Mouse (Mus musculus): Measurements from ENCODE around the gene Ntn5. TPM values are rescaled to one million over a fixed set of nuclear protein-coding genes. Genes with fewer than 3 reads are reported as not detected.

Gene Ntn5
- total and polyA plus RNA-seq, 3 experiments: 0.08 to 0.57 TPM; not detected in 1

- Histone ChIP-seq H3K4me2 (ENCODE audit: insufficient read depth, low read depth, poor library complexity, severe bottlenecking) (no peak overlapping the region), H3K9ac (ENCODE audit: insufficient read depth, low read depth) (no peak overlapping the region), H3K79me2 (replicated peaks; ENCODE audit: control insufficient read depth, extremely low read depth, insufficient read depth, poor library complexity, severe bottlenecking) (peaks cover 12% of the 10 kb centered on the region), H3K4me3 (replicated peaks in 1 of 3; ENCODE audit: low read depth in 2 of 3, low read length in 2 of 3, poor library complexity in 1 of 3) (no peak overlapping the region), H3K36me3 (replicated peaks in 1 of 2; ENCODE audit: control insufficient read depth in 1 of 2, insufficient read depth in 1 of 2, low read length in 1 of 2) (peaks cover 90 to 98% of the 10 kb centered on the region in 2 experiments), H3K27ac (ENCODE audit: insufficient read depth, low read depth) (no peak overlapping the region), H3K27me3 (replicated peaks) (no peaks in the 10 kb centered on the region), H3K4me1 (ENCODE audit: control insufficient read depth in 1 of 2, insufficient read depth in 2 of 2) (peaks cover 7 to 26% of the 10 kb centered on the region in 2 experiments; a peak in 3 of 4 replicates), H3K9me3 (replicated peaks; ENCODE audit: low read length) (no peaks in the 10 kb centered on the region)
- in situ Hi-C loops (cut with MboI; ENCODE audit: low pct_ligation_motif_present, low pct_unique_long_range_greater_than_20kb, low sequenced_read_pairs): no loop called here
- DNase-seq (ENCODE audit: extremely low read depth): no peak
- dilution Hi-C loops (cut with MboI; ENCODE audit: extremely low pct_ligation_motif_present, extremely low pct_unique_long_range_greater_than_20kb, low sequenced_read_pairs): no loop called here
- TF ChIP-seq TCF12 (IDR thresholded peaks at IDR 0.05; ENCODE audit: low read depth, low read length): no peak
- no peak for TF ChIP-seq JUN (IDR thresholded peaks at IDR 0.05; ENCODE audit: insufficient read depth, low read depth, low read length)
- TF ChIP-seq ZMIZ1 (IDR thresholded peaks at IDR 0.05; ENCODE audit: low read depth, low read length): no peak
- no peak for TF ChIP-seq CHD1 (IDR thresholded peaks at IDR 0.05; ENCODE audit: low read depth, low read length)
- TF ChIP-seq SIN3A (IDR thresholded peaks at IDR 0.05; ENCODE audit: low read length): no peak
- TF ChIP-seq HCFC1 (IDR thresholded peaks at IDR 0.05; ENCODE audit: low read depth, low read length): no peak
- TF ChIP-seq MEF2A (IDR thresholded peaks at IDR 0.05; ENCODE audit: borderline replicate concordance, low read depth, low read length): no peak
- TF ChIP-seq PAX5 (IDR thresholded peaks at IDR 0.05; ENCODE audit: low read length): no peak
- no peak for TF ChIP-seq ETS1 (conservative IDR thresholded peaks at IDR 0.05; ENCODE audit: low read depth, low read length)
- TF ChIP-seq POLR2A (IDR thresholded peaks at IDR 0.05; ENCODE audit: low read depth, low read length): no peak
- no peak for TF ChIP-seq NRF1 (IDR thresholded peaks at IDR 0.05; ENCODE audit: low read depth, low read length)
- TF ChIP-seq MYC (IDR thresholded peaks at IDR 0.05; ENCODE audit: low read depth, low read length): no peak
- TF ChIP-seq KAT2A (IDR thresholded peaks at IDR 0.05; ENCODE audit: insufficient replicate concordance, low read length): no peak
- TF ChIP-seq USF1 (IDR thresholded peaks at IDR 0.05; ENCODE audit: low read depth, low read length): no peak
- TF ChIP-seq EP300 (IDR thresholded peaks at IDR 0.05; ENCODE audit: low read length): no peak
- no peak for TF ChIP-seq RAD21 (IDR thresholded peaks at IDR 0.05; ENCODE audit: low read depth, low read length)
- no peak for TF ChIP-seq UBTF (IDR thresholded peaks at IDR 0.05; ENCODE audit: low read depth, low read length)
Observed at GRCm38 (mm10) chr7:45723781-45724180, 40.0 kb downstream of the Ntn5 start.

- H3K27ac ChIP-seq (ENCODE audit: insufficient read depth, low read depth): no peak overlapping the region
- no peaks in the 10 kb centered on the region for H3K9me3 ChIP-seq (replicated peaks; ENCODE audit: low read length)
- H3K27me3 ChIP-seq (replicated peaks): no peaks in the 10 kb centered on the region
- TF ChIP-seq USF2 (conservative IDR thresholded peaks at IDR 0.05; ENCODE audit: low read depth, low read length): no peak
- no peak for TF ChIP-seq SMC3 (IDR thresholded peaks at IDR 0.05; ENCODE audit: low read depth, low read length)
- no peak for TF ChIP-seq POLR2A (IDR thresholded peaks at IDR 0.05; ENCODE audit: low read depth, low read length)
- no peak for TF ChIP-seq UBTF (IDR thresholded peaks at IDR 0.05; ENCODE audit: low read depth, low read length)
- TF ChIP-seq EP300 (IDR thresholded peaks at IDR 0.05; ENCODE audit: low read length): no peak
- no peak for TF ChIP-seq ZKSCAN1 (IDR thresholded peaks at IDR 0.05; ENCODE audit: borderline replicate concordance, low read depth, low read length)
- TF ChIP-seq USF1 (IDR thresholded peaks at IDR 0.05; ENCODE audit: low read depth, low read length): no peak
- no peak for TF ChIP-seq ZMIZ1 (IDR thresholded peaks at IDR 0.05; ENCODE audit: low read depth, low read length)
- no peak for TF ChIP-seq RAD21 (IDR thresholded peaks at IDR 0.05; ENCODE audit: low read depth, low read length)
- no peak for TF ChIP-seq RCOR1 (conservative IDR thresholded peaks at IDR 0.05; ENCODE audit: low read depth, low read length)
- no peak for TF ChIP-seq IRF4 (IDR thresholded peaks at IDR 0.05; ENCODE audit: low read depth, low read length)
- TF ChIP-seq ELF1 (IDR thresholded peaks at IDR 0.05; ENCODE audit: low read depth, low read length): no peak
- TF ChIP-seq ZC3H11A (IDR thresholded peaks at IDR 0.05; ENCODE audit: low read depth, low read length): no peak
- no peak for TF ChIP-seq CHD1 (IDR thresholded peaks at IDR 0.05; ENCODE audit: low read depth, low read length)
- no peak for TF ChIP-seq HCFC1 (IDR thresholded peaks at IDR 0.05; ENCODE audit: low read depth, low read length)
- TF ChIP-seq BHLHE40 (IDR thresholded peaks at IDR 0.05; ENCODE audit: low read depth, low read length): no peak
- TF ChIP-seq MEF2A (IDR thresholded peaks at IDR 0.05; ENCODE audit: borderline replicate concordance, low read depth, low read length): no peak
- TF ChIP-seq POLR2AphosphoS2 (IDR thresholded peaks at IDR 0.05; ENCODE audit: low read depth, low read length): no peak
- no peak overlapping the region for H3K9ac ChIP-seq (ENCODE audit: insufficient read depth, low read depth)
- no peak for DNase-seq (ENCODE audit: extremely low read depth)
- H3K4me1 ChIP-seq (ENCODE audit: control insufficient read depth in 1 of 2, insufficient read depth in 2 of 2): peaks cover 2 to 21% of the 10 kb centered on the region in 2 experiments; a peak in 2 of 4 replicates
- peaks cover 83 to 97% of the 10 kb centered on the region in 2 experiments for H3K36me3 ChIP-seq (replicated peaks in 1 of 2; ENCODE audit: control insufficient read depth in 1 of 2, insufficient read depth in 1 of 2, low read length in 1 of 2)
- in situ Hi-C loops (cut with MboI; ENCODE audit: low pct_ligation_motif_present, low pct_unique_long_range_greater_than_20kb, low sequenced_read_pairs): no loop called here
- no peak overlapping the region for H3K4me3 ChIP-seq (replicated peaks in 1 of 3; ENCODE audit: low read depth in 2 of 3, low read length in 2 of 3, poor library complexity in 1 of 3)
- no peaks in the 10 kb centered on the region; the same call in none of the 2 replicates for H3K79me2 ChIP-seq (replicated peaks; ENCODE audit: control insufficient read depth, extremely low read depth, insufficient read depth, poor library complexity, severe bottlenecking)
- dilution Hi-C loops (cut with MboI; ENCODE audit: extremely low pct_ligation_motif_present, extremely low pct_unique_long_range_greater_than_20kb, low sequenced_read_pairs): no loop called here
- no peak overlapping the region for H3K4me2 ChIP-seq (ENCODE audit: insufficient read depth, low read depth, poor library complexity, severe bottlenecking)
Observed at GRCm38 (mm10) chr7:45725151-45725550, 41.3 kb downstream of the Ntn5 start.

All from CH12.LX (cell line).